Mouse (Mus musculus) kidney, postnatal 0 days (tissue): ENCODE measurements around the gene Ecel1. TPM values are rescaled to one million over a fixed set of nuclear protein-coding genes. Genes with fewer than 3 reads are reported as not detected.

Source experiments
- ATAC-seq: fragments of 200-750 bp; cut with Nextera tagmentation; replicated peaks from 2 replicates; pipeline ENCODE4 v1.8.0; 2017; ENCODE audit warnings: low read depth, moderate number of reproducible peaks, moderate TSS enrichment, moderate library complexity; ENCODE audit not compliant: low FRiP score
- DNase-seq: peaks from one replicate; pipeline ENCODE4 v3.0.0-alpha.2; 2016; ENCODE audit warnings: low spot score
- H3K27ac ChIP-seq: fragments of 300-500 bp; sonication (generic); 2 replicates; pipeline ENCODE4 v1.5.1; 2014; ENCODE audit warnings: mild to moderate bottlenecking
- H3K27me3 ChIP-seq: fragments of 300-500 bp; sonication (generic); 2 replicates; pipeline ENCODE4 v1.6.1; 2014; ENCODE audit warnings: low read length, mixed read lengths; ENCODE audit not compliant: insufficient read depth
- H3K36me3 ChIP-seq: fragments of 300-500 bp; sonication (generic); 2 replicates; pipeline ENCODE4 v1.6.1; 2014; ENCODE audit warnings: low read length, mixed read lengths; ENCODE audit not compliant: insufficient read depth
- H3K4me1 ChIP-seq: fragments of 300-500 bp; sonication (generic); replicated peaks from 2 replicates; pipeline ENCODE4 v1.6.1; 2014; ENCODE audit warnings: antibody characterized with exemption, low read length, mixed read lengths; ENCODE audit not compliant: insufficient read depth
- H3K4me2 ChIP-seq: fragments of 300-500 bp; sonication (generic); 2 replicates; pipeline ENCODE4 v1.6.1; 2014; ENCODE audit warnings: mild to moderate bottlenecking, low read length, moderate library complexity, mixed read lengths
- H3K4me3 ChIP-seq: fragments of 300-500 bp; sonication (generic); replicated peaks from 2 replicates; pipeline ENCODE4 v1.5.1; 2014; ENCODE audit warnings: low read depth, low read length
- H3K9ac ChIP-seq: fragments of 300-500 bp; sonication (generic); 2 replicates; pipeline ENCODE4 v1.6.1; 2014; ENCODE audit warnings: low read depth, low read length
- H3K9me3 ChIP-seq: fragments of 300-500 bp; sonication (generic); replicated peaks from 2 replicates; pipeline ENCODE4 v1.6.1; 2016; ENCODE audit warnings: low read length, inconsistent platforms, mixed read lengths
- CTCF ChIP-seq: IDR thresholded peaks from 2 replicates; pipeline ENCODE4 v1.5.1; 2016; ENCODE audit warnings: antibody characterized with exemption, low read depth, mild to moderate bottlenecking, moderate library complexity
- WGBS: fragments of 180-500 bp; shearing (Covaris S2); extraction: QIAGEN DNeasy Blood & Tissue Kit; methylation state at CpG from one replicate; pipeline ENCODE4 v1.1.7; 2014; 5-methylcytosine and 5-hydroxymethylcytosine counted together
- polyA plus RNA-seq: library from polyadenylated mRNA; unstranded; fragments of >200 nt; fragmentation: Nextera tagmentation; extraction: Ambion mirVana; gene quantifications from 2 replicates; pipeline ENCODE4 v1.2.1, GENCODE M21; 2015

The Ecel1 gene
- polyA plus RNA-seq, 1 experiment from 2014 or later = 0.11 TPM

DNA sequence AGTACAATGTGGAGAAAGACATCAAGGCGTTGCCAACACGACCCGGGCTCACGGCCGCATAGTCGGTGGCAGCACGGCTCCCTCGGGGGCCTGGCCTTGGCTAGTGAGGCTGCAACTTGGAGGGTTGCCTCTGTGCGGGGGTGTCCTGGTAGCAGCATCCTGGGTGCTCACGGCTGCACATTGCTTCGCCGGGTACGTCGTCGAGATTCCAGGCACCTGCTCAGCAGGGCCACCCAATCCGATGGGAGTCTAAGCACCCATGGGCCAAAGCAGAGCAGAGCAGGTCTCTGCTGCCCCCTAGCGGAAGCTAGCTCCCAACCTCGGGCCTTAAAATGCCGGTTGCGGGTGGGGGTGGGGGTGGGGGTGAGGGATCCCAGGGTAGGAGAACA is 28.4 kb upstream of the Ecel1 start:
- peak overlapping the region; percentile 27; the same call in 1 of the 2 replicates for H3K4me2 ChIP-seq
- H3K9ac ChIP-seq = no peak overlapping the region
- H3K36me3 ChIP-seq = no peaks in the 10 kb centered on the region
- DNase-seq (peak; percentile 64), ATAC-seq (peak; percentile 45; the same call in 1 of the 2 replicates)
- no peaks in the 10 kb centered on the region for H3K4me1 ChIP-seq
- H3K27ac ChIP-seq = no peak overlapping the region
- WGBS = 6% methylated on average over 20 of the region's 20 CpGs
- peak; percentile 72 for TF ChIP-seq CTCF
- H3K4me3 ChIP-seq = no peak overlapping the region
- H3K27me3 ChIP-seq = peaks cover 30% of the 10 kb centered on the region
- no peaks in the 10 kb centered on the region for H3K9me3 ChIP-seq

DNA sequence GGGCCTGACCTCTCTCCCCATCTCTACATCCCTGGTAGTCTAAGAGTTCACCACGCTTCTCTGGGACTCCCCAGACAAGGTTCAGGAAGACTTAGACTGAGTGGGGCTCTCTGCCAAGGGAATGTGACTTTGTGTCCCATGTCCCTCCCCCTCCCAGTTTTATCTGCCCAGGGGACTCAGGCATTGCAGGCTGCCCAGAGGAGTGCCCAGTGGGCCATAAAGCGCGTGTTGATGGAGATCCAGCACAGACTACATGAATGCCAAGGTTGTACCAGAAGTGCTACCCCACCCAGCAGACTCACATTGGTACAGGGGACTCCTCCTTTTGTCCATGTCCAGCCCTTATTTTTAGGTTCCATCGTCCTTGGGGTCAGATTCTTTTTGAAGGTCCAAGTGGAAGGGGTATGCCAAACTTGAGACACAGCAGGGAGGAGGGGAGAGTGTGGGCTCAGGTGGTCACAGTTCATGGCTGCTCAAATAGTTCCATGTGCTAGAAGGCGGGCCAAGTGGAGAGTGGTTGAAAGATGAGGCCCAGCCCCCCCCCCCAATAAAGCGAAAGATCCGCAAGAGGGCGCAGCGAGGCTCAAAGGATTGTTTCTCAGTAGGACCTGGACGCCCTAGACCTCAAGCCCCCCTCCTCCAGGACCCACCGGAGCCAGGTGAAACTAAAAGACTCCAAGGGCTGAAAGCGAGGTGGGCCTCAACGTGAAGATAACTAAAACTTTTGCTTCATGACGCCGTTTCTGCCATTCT is 27.9 kb upstream of the Ecel1 start:
- Histone ChIP-seq H3K4me2 (peak overlapping the region; percentile 27; the same call in 1 of the 2 replicates), H3K36me3 (no peaks in the 10 kb centered on the region), H3K9ac (no peak overlapping the region), H3K27me3 (peaks cover 30% of the 10 kb centered on the region), H3K27ac (no peak overlapping the region), H3K9me3 (no peaks in the 10 kb centered on the region), H3K4me3 (no peak overlapping the region), H3K4me1 (no peaks in the 10 kb centered on the region)
- 28% methylated on average over 15 of the region's 15 CpGs for WGBS
- TF ChIP-seq CTCF = 0 out of 2 replicates have a peak, but pooled peaks have one; percentile 22
- no peak for DNase-seq
- no peak for ATAC-seq

DNA sequence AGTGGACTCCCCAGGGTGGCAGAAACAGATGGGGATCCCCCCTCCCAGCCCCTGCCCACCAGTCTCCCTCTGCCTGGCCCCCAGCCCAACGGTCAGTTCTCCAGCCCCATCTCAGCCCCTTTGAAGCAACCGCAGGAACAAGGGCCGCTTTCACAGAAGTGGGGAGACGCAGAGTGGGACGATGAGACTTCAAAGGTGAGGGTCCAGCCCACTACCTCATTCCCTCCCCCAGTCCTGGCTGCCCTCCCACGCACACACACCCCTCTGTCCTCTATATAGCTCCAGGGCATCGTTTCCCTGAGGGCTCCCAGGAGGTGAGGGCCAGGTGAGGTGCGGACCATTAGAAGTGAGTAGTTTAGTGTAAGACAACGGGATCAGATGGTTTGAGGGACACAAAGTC is 26.7 kb upstream of the Ecel1 start, which contains the start of gene Prss56:
TSS of gene Prss56 (plus strand) at position 301 of the 400 bp plus-strand sequence.
- no peaks in the 10 kb centered on the region for H3K4me1 ChIP-seq
- no peak for TF ChIP-seq CTCF
- no peak within 1 kb of the TSS for H3K9ac ChIP-seq
- WGBS = 26% methylated on average over 9 of the region's 9 CpGs
- no peak within 1 kb of the TSS for H3K4me3 ChIP-seq
- H3K27ac ChIP-seq = no peak within 1 kb of the TSS
- peaks cover 30% of the 10 kb centered on the region for H3K27me3 ChIP-seq
- H3K4me2 ChIP-seq = no peak within 1 kb of the TSS
- no peak for DNase-seq
- no peaks in the 10 kb centered on the region for H3K36me3 ChIP-seq
- H3K9me3 ChIP-seq = no peaks in the 10 kb centered on the region
- no peak for ATAC-seq

DNA sequence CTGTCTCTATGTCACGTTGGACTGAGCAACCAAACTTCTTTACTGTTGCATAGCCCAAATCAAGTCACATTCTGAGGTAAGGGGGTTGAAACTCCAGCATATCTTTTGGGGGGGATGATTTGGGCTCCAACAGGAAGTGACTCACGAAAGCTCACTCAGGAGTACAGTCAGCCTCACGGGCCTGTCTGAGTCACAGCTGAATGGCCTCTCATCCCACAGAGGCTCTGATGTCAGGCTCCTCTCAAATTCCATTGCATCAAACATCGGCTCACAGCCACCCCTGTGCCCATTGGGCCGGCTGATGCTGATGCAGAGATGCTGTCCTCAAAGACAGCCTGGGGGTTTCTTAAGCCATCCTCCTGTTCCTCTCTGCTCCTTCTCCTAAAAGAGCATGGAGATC is 24.6 kb upstream of the Ecel1 start:
- Histone ChIP-seq H3K36me3 (no peaks in the 10 kb centered on the region), H3K9me3 (no peaks in the 10 kb centered on the region), H3K4me2 (no peak overlapping the region), H3K4me1 (no peaks in the 10 kb centered on the region), H3K4me3 (no peak overlapping the region), H3K27me3 (peaks cover 21% of the 10 kb centered on the region; the same call in 1 of the 2 replicates), H3K27ac (no peak overlapping the region), H3K9ac (no peak overlapping the region)
- WGBS = 17% methylated on average over 5 of the region's 5 CpGs
- no peak for ATAC-seq
- TF ChIP-seq CTCF = no peak
- DNase-seq = no peak

DNA sequence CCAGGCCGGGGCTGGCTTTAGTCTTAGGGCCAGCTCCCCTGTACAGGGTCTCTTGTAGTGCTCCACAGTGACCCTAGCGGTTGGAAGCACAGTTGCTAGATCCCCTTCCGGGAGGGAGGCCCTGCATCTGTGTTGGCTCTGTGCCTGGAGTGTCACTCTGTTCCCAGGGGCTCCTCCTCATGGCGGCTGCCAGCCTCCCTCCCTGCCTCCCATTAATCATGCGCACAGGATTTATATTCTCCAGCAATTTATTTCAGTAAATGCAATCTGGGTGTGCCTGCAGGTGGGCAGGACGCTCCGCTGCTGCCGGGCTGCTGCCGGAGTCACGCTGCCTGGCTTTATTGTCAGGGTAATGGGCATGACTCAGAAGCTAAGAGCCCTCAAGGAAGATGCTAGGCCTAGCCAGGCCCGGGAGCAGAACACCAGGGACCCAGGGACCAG is 19.6 kb upstream of the Ecel1 start:
- no peaks in the 10 kb centered on the region for H3K9me3 ChIP-seq
- TF ChIP-seq CTCF = peak; percentile 64
- peak; percentile 80 for ATAC-seq
- 3% methylated on average over 11 of the region's 11 CpGs for WGBS
- H3K27me3 ChIP-seq = peaks cover 5% of the 10 kb centered on the region; the same call in 1 of the 2 replicates
- no peak overlapping the region for H3K9ac ChIP-seq
- peak; percentile 93 for DNase-seq
- H3K36me3 ChIP-seq = no peaks in the 10 kb centered on the region
- no peak overlapping the region for H3K4me2 ChIP-seq
- no peak overlapping the region for H3K27ac ChIP-seq
- no peaks in the 10 kb centered on the region for H3K4me1 ChIP-seq
- no peak overlapping the region for H3K4me3 ChIP-seq

DNA sequence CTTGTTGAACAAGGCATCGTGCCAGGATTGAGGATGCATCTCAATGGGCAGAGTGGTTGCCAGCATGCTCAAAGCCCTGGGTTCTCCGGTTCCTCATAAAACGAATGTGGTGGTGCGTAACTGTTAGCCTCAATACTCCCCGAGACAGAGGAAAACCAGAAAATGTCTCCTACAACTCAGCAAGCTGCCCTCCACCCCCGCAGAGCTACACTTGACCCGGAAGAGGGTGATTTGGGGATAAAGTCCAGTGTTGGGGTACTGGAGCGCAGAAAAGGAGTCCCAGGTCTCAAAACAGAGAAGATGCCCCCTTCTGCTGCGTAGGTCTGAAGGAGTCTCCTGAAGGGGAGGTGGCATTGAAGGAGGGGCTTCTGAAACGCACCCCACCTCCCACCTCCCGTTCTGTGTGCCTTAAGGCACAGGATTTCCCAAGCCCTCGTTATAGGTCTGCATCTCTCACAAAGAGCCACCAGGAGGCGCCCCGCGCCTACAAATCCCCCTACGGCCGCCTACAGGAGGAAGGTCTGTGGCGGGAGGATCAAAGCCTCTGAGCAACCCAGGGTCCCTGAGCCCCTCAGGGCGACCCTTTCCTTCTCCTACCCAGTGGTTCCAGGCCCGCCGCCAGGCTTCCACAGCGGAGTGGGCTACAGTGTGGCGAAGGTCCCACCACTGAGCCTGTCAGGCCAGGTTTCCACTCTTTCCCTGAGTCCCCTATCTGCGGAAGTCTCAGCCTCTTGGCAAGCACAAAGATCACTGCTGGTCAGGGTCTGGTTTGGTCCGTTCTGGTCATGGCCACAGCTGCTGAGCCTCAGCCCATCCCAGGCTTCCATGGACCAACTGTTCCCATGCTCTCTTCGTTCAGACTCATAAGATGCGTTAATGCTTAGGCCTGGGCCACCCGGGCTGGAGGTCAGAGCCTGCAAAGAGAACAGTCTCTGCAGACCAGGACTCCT is 18.0 kb upstream of the Ecel1 start:
- no peaks in the 10 kb centered on the region for H3K9me3 ChIP-seq
- H3K4me2 ChIP-seq = peak overlapping the region; percentile 9
- ATAC-seq = peak; percentile 18; the same call in 1 of the 2 replicates
- peak; percentile 85 for DNase-seq
- no peak overlapping the region for H3K27ac ChIP-seq
- no peaks in the 10 kb centered on the region for H3K36me3 ChIP-seq
- H3K9ac ChIP-seq = no peak overlapping the region
- no peak overlapping the region for H3K4me3 ChIP-seq
- peaks cover 10% of the 10 kb centered on the region for H3K27me3 ChIP-seq
- TF ChIP-seq CTCF = peak; percentile 79
- 20% methylated on average over 28 of the region's 28 CpGs for WGBS
- H3K4me1 ChIP-seq = no peaks in the 10 kb centered on the region
